Mouse (Mus musculus) liver, embryonic 15.5 days (tissue): ENCODE measurements around the gene Ndufs8. TPM values are rescaled to one million over a fixed set of nuclear protein-coding genes. Genes with fewer than 3 reads are reported as not detected.

Source experiments
- ATAC-seq: fragments of 200-750 bp; cut with Nextera tagmentation; 2 replicates; pipeline ENCODE4 v1.8.0; 2017; ENCODE audit warnings: moderate number of reproducible peaks, mild to moderate bottlenecking, moderate library complexity; ENCODE audit not compliant: insufficient read depth
- H3K27ac ChIP-seq: fragments of 300-500 bp; sonication (generic); replicated peaks from 2 replicates; pipeline ENCODE4 v1.5.1; 2015; ENCODE audit warnings: mild to moderate bottlenecking, inconsistent platforms
- H3K27me3 ChIP-seq: fragments of 300-500 bp; sonication (generic); 2 replicates; pipeline ENCODE4 v1.6.1; 2015; ENCODE audit warnings: mild to moderate bottlenecking, inconsistent platforms
- H3K36me3 ChIP-seq: fragments of 300-500 bp; sonication (generic); replicated peaks from 2 replicates; pipeline ENCODE4 v1.6.1; 2015; ENCODE audit warnings: moderate library complexity, mild to moderate bottlenecking, inconsistent platforms
- H3K4me1 ChIP-seq: fragments of 300-500 bp; sonication (generic); replicated peaks from 2 replicates; pipeline ENCODE4 v1.6.1; 2015; ENCODE audit warnings: inconsistent platforms
- H3K4me2 ChIP-seq: fragments of 300-500 bp; sonication (generic); 2 replicates; pipeline ENCODE4 v1.6.1; 2015; ENCODE audit warnings: moderate library complexity, mild to moderate bottlenecking, inconsistent platforms
- H3K4me3 ChIP-seq: fragments of 300-500 bp; sonication (generic); replicated peaks from 2 replicates; pipeline ENCODE4 v1.5.1; 2015; ENCODE audit warnings: mild to moderate bottlenecking, inconsistent platforms
- H3K9ac ChIP-seq: fragments of 300-500 bp; sonication (generic); 2 replicates; pipeline ENCODE4 v1.6.1; 2015; ENCODE audit warnings: moderate library complexity, mild to moderate bottlenecking, inconsistent platforms
- H3K9me3 ChIP-seq: fragments of 300-500 bp; sonication (generic); replicated peaks from 2 replicates; pipeline ENCODE4 v1.6.1; 2016; ENCODE audit warnings: inconsistent platforms
- WGBS: fragments of 180-500 bp; shearing (Covaris S2); methylation state at CpG from one replicate; pipeline ENCODE4 v1.1.7; 2015; ENCODE audit warnings: mixed read lengths; ENCODE audit not compliant: insufficient replicate concordance; 5-methylcytosine and 5-hydroxymethylcytosine counted together
- polyA plus RNA-seq: library from polyadenylated mRNA; unstranded; fragments of >200 nt; fragmentation: Nextera tagmentation; extraction: Ambion mirVana; gene quantifications from 2 replicates; pipeline ENCODE4 v1.2.1, GENCODE M21; 2015

Gene Ndufs8
- polyA plus RNA-seq, 1 experiment from 2014 or later, result 168 TPM

DNA sequence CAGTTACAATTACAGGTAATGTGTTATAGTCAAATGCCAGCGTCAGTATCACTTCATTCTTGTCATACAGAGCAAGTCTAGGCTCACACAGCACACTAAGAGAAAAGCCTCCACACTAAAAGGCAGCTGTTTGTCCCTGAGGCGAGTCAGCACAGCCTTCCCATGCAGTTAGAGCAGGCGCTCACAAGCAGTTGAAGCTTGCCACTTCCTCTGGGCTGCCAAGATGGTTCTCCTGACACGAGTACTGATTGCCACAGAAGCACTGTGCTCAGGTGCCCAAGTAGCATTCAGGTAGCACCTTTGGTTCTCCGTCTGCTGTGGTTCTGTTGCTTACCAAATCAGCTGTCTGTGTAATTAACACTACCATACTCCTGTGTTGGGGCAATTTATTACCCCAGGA, 23.5 kb downstream of the Ndufs8 start:
- Histone ChIP-seq H3K27ac (no peak overlapping the region), H3K4me2 (no peak overlapping the region), H3K4me3 (no peak overlapping the region), H3K4me1 (peaks cover 6% of the 10 kb centered on the region; the same call in 1 of the 2 replicates), H3K27me3 (no peaks in the 10 kb centered on the region), H3K9ac (no peak overlapping the region), H3K36me3 (peaks cover 71% of the 10 kb centered on the region), H3K9me3 (no peaks in the 10 kb centered on the region)
- WGBS, result 69% methylated on average over 5 of the region's 5 CpGs
- ATAC-seq, result no peak

GRCm38 (mm10) chr19:3884325-3884990, 28.1 kb downstream of the Ndufs8 start:
- Histone ChIP-seq H3K36me3 (peaks cover 27% of the 10 kb centered on the region), H3K27ac (no peak overlapping the region), H3K4me2 (no peak overlapping the region), H3K4me1 (peaks cover 19% of the 10 kb centered on the region), H3K27me3 (no peaks in the 10 kb centered on the region), H3K9me3 (no peaks in the 10 kb centered on the region), H3K4me3 (no peak overlapping the region), H3K9ac (no peak overlapping the region)
- no peak for ATAC-seq
- 67% methylated on average over 6 of the region's 6 CpGs for WGBS

DNA sequence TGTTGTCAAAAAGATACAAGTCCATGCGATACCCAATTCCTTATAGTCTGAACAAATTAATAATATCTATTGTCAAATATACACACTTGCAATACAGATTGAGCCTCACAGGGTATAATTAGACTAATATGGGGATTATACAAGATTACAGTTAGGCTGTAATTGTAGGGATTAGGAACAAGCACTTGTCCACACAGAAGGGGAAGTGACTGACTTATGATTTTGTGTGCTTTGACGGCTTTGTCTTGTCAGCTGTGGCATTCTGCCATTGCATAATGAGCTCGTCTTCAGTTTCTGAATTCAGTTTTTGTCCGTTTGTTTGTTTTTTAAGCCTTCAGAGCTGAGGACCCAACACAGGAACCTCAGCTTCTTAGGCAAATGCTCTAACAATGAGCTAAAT, 30.4 kb downstream of the Ndufs8 start:
- no peak overlapping the region for H3K27ac ChIP-seq
- H3K9me3 ChIP-seq, result no peaks in the 10 kb centered on the region
- no peak overlapping the region for H3K9ac ChIP-seq
- H3K27me3 ChIP-seq, result no peaks in the 10 kb centered on the region
- 48% methylated on average over 4 of the region's 4 CpGs for WGBS
- H3K4me2 ChIP-seq, result no peak overlapping the region
- H3K4me3 ChIP-seq, result no peak overlapping the region
- peaks cover 19% of the 10 kb centered on the region for H3K4me1 ChIP-seq
- ATAC-seq, result no peak
- H3K36me3 ChIP-seq, result peaks cover 19% of the 10 kb centered on the region

- Histone ChIP-seq H3K4me3 (no peak overlapping the region), H3K4me1 (peaks cover 19% of the 10 kb centered on the region), H3K9me3 (no peaks in the 10 kb centered on the region), H3K27me3 (no peaks in the 10 kb centered on the region), H3K4me2 (no peak overlapping the region), H3K27ac (no peak overlapping the region), H3K36me3 (peaks cover 19% of the 10 kb centered on the region), H3K9ac (no peak overlapping the region)
- ATAC-seq, result peak; percentile 47; the same call in 1 of the 2 replicates
- WGBS, result 54% methylated on average over 6 of the region's 6 CpGs
These were observed 32.3 kb downstream of the Ndufs8 start for GRCm38 (mm10) chr19:3880054-3880848.

DNA sequence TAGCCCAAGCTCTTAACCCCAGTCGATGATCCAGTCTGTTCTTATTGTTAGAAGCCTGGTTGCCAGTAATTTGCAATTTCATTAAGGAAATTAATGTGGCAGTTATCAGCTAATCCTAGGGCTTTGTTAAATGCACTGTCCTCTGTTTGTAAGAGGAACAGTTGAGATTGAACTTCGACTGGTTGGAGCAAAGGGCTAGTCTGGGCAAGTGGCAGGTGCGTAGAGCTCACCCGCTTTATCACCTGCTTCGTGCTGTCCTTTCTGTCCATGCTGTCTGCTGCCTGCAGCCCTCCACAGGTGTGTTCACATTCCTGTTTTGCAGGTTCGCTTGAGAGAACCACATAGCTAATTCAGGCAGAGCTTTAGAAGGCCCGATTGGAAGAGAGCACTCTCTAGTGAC, 37.5 kb downstream of the Ndufs8 start:
- Histone ChIP-seq H3K9me3 (no peaks in the 10 kb centered on the region), H3K27ac (no peak overlapping the region), H3K4me2 (no peak overlapping the region), H3K9ac (no peak overlapping the region), H3K4me3 (no peak overlapping the region), H3K27me3 (no peaks in the 10 kb centered on the region), H3K4me1 (peaks cover 2% of the 10 kb centered on the region; the same call in 1 of the 2 replicates), H3K36me3 (0 out of 2 replicates have a peak, but pooled peaks cover 12% of the 10 kb centered on the region)
- ATAC-seq, result no peak
- 69% methylated on average over 7 of the region's 7 CpGs for WGBS

DNA sequence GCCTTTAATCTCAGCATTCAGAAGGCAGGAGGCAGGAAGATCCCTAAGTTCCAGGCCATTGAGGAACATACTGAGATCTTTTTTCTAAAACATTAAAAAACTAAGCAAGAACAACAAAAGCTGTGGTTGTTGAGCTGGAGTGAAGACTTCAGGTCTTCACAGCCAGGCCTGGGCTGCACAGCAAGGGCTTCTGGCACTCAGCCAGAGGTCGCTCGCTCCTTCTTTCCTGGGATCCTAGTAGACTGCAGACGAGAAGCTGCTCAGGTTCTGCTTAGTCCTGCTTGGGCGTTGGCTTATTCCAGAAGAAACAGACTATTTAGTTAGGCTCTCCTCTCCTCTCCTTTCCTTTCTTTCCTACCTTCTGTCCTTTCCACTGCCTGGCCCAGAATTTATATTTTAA, 40.2 kb downstream of the Ndufs8 start:
- no peak for ATAC-seq
- Histone ChIP-seq H3K36me3 (0 out of 2 replicates have a peak, but pooled peaks cover 12% of the 10 kb centered on the region), H3K4me2 (no peak overlapping the region), H3K27ac (no peak overlapping the region), H3K27me3 (no peaks in the 10 kb centered on the region), H3K4me1 (no peaks in the 10 kb centered on the region), H3K9ac (no peak overlapping the region), H3K4me3 (no peak overlapping the region), H3K9me3 (no peaks in the 10 kb centered on the region)
- 64% methylated on average over 4 of the region's 4 CpGs for WGBS

- Histone ChIP-seq H3K27ac (no peak overlapping the region), H3K27me3 (no peaks in the 10 kb centered on the region), H3K4me3 (no peak overlapping the region), H3K9me3 (no peaks in the 10 kb centered on the region), H3K9ac (no peak overlapping the region), H3K4me1 (no peaks in the 10 kb centered on the region), H3K4me2 (no peak overlapping the region), H3K36me3 (peaks cover 3% of the 10 kb centered on the region; the same call in 1 of the 2 replicates)
- no peak for ATAC-seq
These were observed 41.1 kb downstream of the Ndufs8 start for GRCm38 (mm10) chr19:3871468-3871867.

DNA sequence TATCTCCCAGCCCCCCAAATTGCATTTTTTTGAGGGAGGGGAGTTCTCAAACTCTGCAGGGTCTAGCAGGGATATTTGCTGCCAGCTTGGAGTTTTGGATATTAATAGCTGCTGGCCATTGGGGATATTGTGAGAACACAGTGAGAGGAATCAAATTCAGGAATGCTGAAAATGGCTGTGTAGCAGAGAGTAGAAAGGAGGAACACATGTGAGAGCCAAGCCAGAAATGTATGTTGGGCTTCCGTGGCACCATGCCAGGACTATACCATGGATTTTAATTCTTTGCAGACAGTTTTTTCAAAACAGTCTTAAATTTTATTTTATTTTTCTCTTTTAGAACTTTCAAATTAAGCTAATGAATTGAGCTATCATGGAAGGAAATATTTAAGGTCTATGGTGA, 44.3 kb downstream of the Ndufs8 start:
- Histone ChIP-seq H3K9ac (no peak overlapping the region), H3K27ac (no peak overlapping the region), H3K4me3 (no peak overlapping the region), H3K4me1 (no peaks in the 10 kb centered on the region), H3K27me3 (no peaks in the 10 kb centered on the region), H3K9me3 (no peaks in the 10 kb centered on the region), H3K4me2 (no peak overlapping the region), H3K36me3 (peaks cover 15% of the 10 kb centered on the region)
- 63% methylated on average over 1 of the region's 1 CpGs for WGBS
- no peak for ATAC-seq

GRCm38 (mm10) chr19:3864960-3865359, 47.6 kb downstream of the Ndufs8 start:
- no peak overlapping the region for H3K9ac ChIP-seq
- no peaks in the 10 kb centered on the region for H3K27me3 ChIP-seq
- no peak for ATAC-seq
- peaks cover 8% of the 10 kb centered on the region for H3K4me1 ChIP-seq
- WGBS, result 60% methylated on average over 2 of the region's 2 CpGs
- H3K36me3 ChIP-seq, result peaks cover 15% of the 10 kb centered on the region
- no peak overlapping the region for H3K27ac ChIP-seq
- H3K4me2 ChIP-seq, result no peak overlapping the region
- no peak overlapping the region for H3K4me3 ChIP-seq
- no peaks in the 10 kb centered on the region for H3K9me3 ChIP-seq

DNA sequence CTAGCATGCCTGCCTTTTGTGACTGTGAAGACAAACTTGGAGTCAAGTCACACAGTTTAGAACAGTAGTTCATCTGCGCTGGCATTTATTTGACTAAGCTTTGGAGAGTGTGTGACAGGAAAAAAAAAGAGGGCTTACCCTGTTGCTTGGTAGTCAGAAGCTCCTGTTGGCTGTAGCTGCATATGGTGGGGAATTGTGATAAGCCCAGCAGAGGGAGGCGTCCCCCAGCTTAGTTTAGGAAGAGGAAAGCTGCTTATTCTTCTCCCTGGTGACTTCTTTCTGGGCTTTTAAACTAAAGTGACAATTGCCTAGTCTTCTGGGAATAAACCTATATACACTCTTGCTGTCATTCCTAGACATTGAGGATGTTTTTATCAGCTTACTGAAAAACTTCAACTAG, 49.9 kb downstream of the Ndufs8 start:
- Histone ChIP-seq H3K9me3 (no peaks in the 10 kb centered on the region), H3K27ac (no peak overlapping the region), H3K4me1 (peaks cover 12% of the 10 kb centered on the region), H3K4me2 (no peak overlapping the region), H3K4me3 (no peak overlapping the region), H3K9ac (no peak overlapping the region), H3K36me3 (peaks cover 15% of the 10 kb centered on the region), H3K27me3 (no peaks in the 10 kb centered on the region)
- 30% methylated on average over 2 of the region's 2 CpGs for WGBS
- no peak for ATAC-seq
